Mouse (Mus musculus) liver, adult 2 months (tissue): ENCODE results near the gene Nptn. TPM values are rescaled to one million over a fixed set of nuclear protein-coding genes. Genes with fewer than 3 reads are reported as not detected.
"Not testable (repeated sequence)": the region's sequence is repeated elsewhere in the genome, so short reads cannot be mapped to it uniquely, and the experiment has no call there.

Experiments
- DNase-seq: peaks from one replicate; pipeline ENCODE4 v3.0.0-alpha.2; 2011; ENCODE audit warnings: low read depth, low spot score; ENCODE audit errors: extremely low read depth
- H3K27ac ChIP-seq: fragments of 200-500 bp; replicated peaks from 2 replicates; pipeline ENCODE4 v1.5.1; 2012; ENCODE audit warnings: low read depth, mild to moderate bottlenecking, control low read depth, inconsistent platforms, low read length; ENCODE audit not compliant: insufficient read depth
- H3K27me3 ChIP-seq: fragments of 200-500 bp; 2 replicates; pipeline ENCODE4 v1.6.1; 2012; ENCODE audit warnings: mild to moderate bottlenecking, moderate library complexity, low read length, inconsistent platforms; ENCODE audit not compliant: control insufficient read depth, insufficient read depth
- H3K36me3 ChIP-seq: fragments of 200-500 bp; 2 replicates; pipeline ENCODE4 v1.6.1; 2012; ENCODE audit warnings: low read length, inconsistent platforms; ENCODE audit not compliant: control insufficient read depth, insufficient read depth
- H3K4me1 ChIP-seq: fragments of 200-500 bp; 2 replicates; pipeline ENCODE4 v1.6.1; 2011; ENCODE audit warnings: low read length; ENCODE audit not compliant: control insufficient read depth, insufficient read depth
- H3K4me3 ChIP-seq: fragments of 200-500 bp; 2 replicates; pipeline ENCODE4 v1.5.1; 2011; ENCODE audit warnings: low read depth, mild to moderate bottlenecking, control low read depth, low read length, moderate library complexity; ENCODE audit not compliant: insufficient read depth
- H3K79me2 ChIP-seq: fragments of 200-500 bp; 2 replicates; pipeline ENCODE4 v1.6.1; 2012; ENCODE audit warnings: inconsistent platforms, mild to moderate bottlenecking, low read length, moderate library complexity; ENCODE audit not compliant: control insufficient read depth, insufficient read depth
- H3K9ac ChIP-seq: fragments of 200-500 bp; 2 replicates; pipeline ENCODE4 v1.6.1; 2012; ENCODE audit warnings: low read depth, mild to moderate bottlenecking, control low read depth, inconsistent platforms, low read length
- CTCF ChIP-seq: fragments of 200-500 bp; IDR thresholded peaks from 2 replicates; pipeline ENCODE4 v1.5.1; 2011; ENCODE audit warnings: low read depth, low read length, control low read depth
- POLR2A ChIP-seq: fragments of 200-500 bp; IDR thresholded peaks from 2 replicates; pipeline ENCODE4 v1.6.1; 2011; ENCODE audit warnings: low read length, control low read depth; ENCODE audit not compliant: insufficient read depth; ENCODE audit errors: extremely low read depth
- WGBS: fragments of 180-500 bp; shearing (Covaris S2); methylation state at CpG from one replicate; pipeline ENCODE4 v1.1.7; 2018; 5-methylcytosine and 5-hydroxymethylcytosine counted together
- polyA plus RNA-seq: library from polyadenylated mRNA; depleted of rRNA; stranded (reverse); fragments of >200 nt; gene quantifications from 2 replicates; pipeline ENCODE4 v1.2.3, GENCODE M21; 2012
- total RNA-seq: library from RNA; depleted of rRNA; stranded (reverse); fragments of >200 nt; gene quantifications from 2 replicates; pipeline ENCODE4 v1.2.3, GENCODE M21; 2014

Nptn gene
- total and polyA plus RNA-seq, 2 experiments: 65.2 to 115 TPM

- WGBS: 12% methylated on average over 3 of the region's 3 CpGs
- Histone ChIP-seq H3K9ac (no peak overlapping the region), H3K36me3 (no peaks in the 10 kb centered on the region), H3K4me1 (peaks cover 5% of the 10 kb centered on the region), H3K4me3 (no peak overlapping the region), H3K27me3 (no peaks in the 10 kb centered on the region), H3K79me2 (no peaks in the 10 kb centered on the region; the same call in 1 of the 2 replicates), H3K27ac (no peak overlapping the region)
- TF ChIP-seq CTCF (peak; percentile 80), POLR2A (no peak)
- peak; percentile 65 for DNase-seq
Observed at GRCm38 (mm10) chr9:58578669-58579068, 3.4 kb upstream of the Nptn start.

DNA sequence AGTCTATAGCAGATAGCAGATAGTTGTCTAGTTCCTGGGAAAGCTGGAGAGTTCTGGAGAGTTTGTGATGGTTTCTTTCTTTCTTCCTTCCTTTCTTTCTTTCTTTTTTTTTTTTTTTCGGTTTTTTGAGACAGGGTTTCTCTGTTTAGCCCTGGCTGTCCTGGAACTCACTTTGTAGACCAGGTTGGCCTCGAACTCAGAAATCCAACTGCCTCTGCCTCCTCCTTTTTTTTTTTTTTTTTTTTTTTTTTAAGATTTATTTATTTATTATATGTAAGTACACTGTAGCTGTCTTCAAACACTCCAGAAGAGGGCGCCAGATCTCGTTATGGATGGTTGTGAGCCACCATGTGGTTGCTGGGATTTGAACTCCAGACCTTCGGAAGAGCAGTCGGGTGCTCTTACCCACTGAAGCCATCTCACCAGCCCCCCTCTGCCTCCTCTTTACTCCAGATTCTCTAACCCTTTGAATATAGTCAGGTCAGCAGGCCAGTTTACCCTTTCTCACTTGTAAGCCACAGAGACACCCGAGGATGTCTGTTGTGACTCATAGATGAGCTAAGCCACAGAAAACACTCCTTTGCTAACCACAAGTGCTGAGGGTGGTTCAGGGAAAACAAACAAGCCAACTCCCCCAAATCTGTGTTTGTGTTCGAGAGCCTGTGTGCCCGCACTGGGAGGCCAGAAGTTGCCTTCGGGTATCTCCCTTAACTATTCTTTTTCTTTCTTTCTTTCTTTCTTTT lies 1.4 kb upstream of the Nptn start:
- not testable (repeated sequence) for H3K4me1 ChIP-seq, H3K27ac ChIP-seq, H3K79me2 ChIP-seq, H3K9ac ChIP-seq, H3K4me3 ChIP-seq, H3K36me3 ChIP-seq, DNase-seq, H3K27me3 ChIP-seq
- WGBS: 82% methylated on average over 10 of the region's 10 CpGs

GRCm38 (mm10) chr9:58581283-58581930 lies 633 bp upstream of the Nptn start:
- H3K4me1 ChIP-seq: peaks cover 5% of the 10 kb centered on the region
- H3K9ac ChIP-seq: peak overlapping the region; percentile 69
- no peaks in the 10 kb centered on the region for H3K27me3 ChIP-seq
- WGBS: 32% methylated on average over 8 of the region's 8 CpGs
- H3K79me2 ChIP-seq: no peaks in the 10 kb centered on the region; the same call in 1 of the 2 replicates
- TF ChIP-seq CTCF (no peak), POLR2A (no peak)
- peak overlapping the region; percentile 83 for H3K27ac ChIP-seq
- DNase-seq: no peak
- H3K36me3 ChIP-seq: no peaks in the 10 kb centered on the region
- peak overlapping the region; percentile 54 for H3K4me3 ChIP-seq

DNA sequence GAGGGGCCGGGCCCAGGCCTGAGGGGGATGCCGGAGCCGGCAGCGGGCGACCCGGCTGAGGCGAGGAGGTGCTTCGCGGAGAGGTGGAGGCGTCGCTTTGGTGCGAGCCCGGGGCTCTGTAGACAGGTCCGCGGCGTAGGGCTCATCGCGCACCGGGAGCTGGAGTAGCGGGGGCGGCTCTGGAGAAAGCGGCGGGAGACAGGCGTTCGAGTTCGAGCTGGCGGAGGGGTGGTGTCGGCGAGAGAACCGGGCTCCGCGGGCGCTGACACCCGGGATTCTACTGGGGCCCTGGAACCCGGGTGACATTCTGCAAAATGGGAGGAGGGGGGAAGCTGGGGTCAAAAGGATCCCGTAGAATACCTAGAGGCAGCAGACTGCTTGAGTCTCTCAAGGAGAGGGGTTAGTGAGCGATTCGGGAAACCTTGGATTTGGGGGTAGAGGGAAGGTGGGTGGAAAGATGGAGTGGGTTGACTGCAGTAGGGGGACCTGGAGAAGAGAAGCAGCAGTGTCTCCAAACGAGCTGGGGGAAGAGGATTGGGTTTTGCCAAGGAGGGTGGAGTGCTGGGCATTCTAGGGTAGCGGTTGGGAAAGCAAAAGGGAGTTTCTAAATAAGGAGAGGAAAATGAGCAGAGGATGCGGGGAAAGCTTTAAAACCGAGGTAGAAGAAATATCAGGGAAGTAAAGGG lies 684 bp downstream of the Nptn start:
- peak; percentile 35 for DNase-seq
- TF ChIP-seq CTCF: no peak
- no peak for TF ChIP-seq POLR2A

GRCm38 (mm10) chr9:58583267-58583641 lies 1.2 kb downstream of the Nptn start:
- Histone ChIP-seq H3K79me2 (peaks cover 12% of the 10 kb centered on the region; the same call in 1 of the 2 replicates), H3K27ac (peak overlapping the region; percentile 63; the same call in 1 of the 2 replicates), H3K36me3 (no peaks in the 10 kb centered on the region), H3K4me1 (peaks cover 5% of the 10 kb centered on the region), H3K9ac (peak overlapping the region; percentile 91), H3K4me3 (peak overlapping the region; percentile 85), H3K27me3 (no peaks in the 10 kb centered on the region)
- 7% methylated on average over 8 of the region's 8 CpGs for WGBS
- TF ChIP-seq POLR2A: no peak
- no peak for TF ChIP-seq CTCF
- DNase-seq: no peak

More for the DNA sequence above, 684 bp downstream of the Nptn start:
- peak overlapping the region; percentile 63 for H3K27ac ChIP-seq
- H3K4me1 ChIP-seq: peaks cover 5% of the 10 kb centered on the region
- no peaks in the 10 kb centered on the region for H3K27me3 ChIP-seq
- peak overlapping the region; percentile 85 for H3K4me3 ChIP-seq
- peaks cover 9% of the 10 kb centered on the region; the same call in 1 of the 2 replicates for H3K79me2 ChIP-seq
- H3K9ac ChIP-seq: peak overlapping the region; percentile 91
- H3K36me3 ChIP-seq: no peaks in the 10 kb centered on the region
- under 1% methylated on average over 42 of the region's 42 CpGs for WGBS
